Mouse (Mus musculus) limb, embryonic 12.5 days (tissue): ENCODE data around the gene Ralgapb. TPM values are rescaled to one million over a fixed set of nuclear protein-coding genes. Genes with fewer than 3 reads are reported as not detected.
A peak's percentile ranks its signal among the peaks of the same experiment; 100 is the strongest.
"Not testable (repeated sequence)": the region's sequence is repeated elsewhere in the genome, so short reads cannot be mapped to it uniquely, and the experiment has no call there.

Source experiments
- ATAC-seq: fragments of 200-750 bp; cut with Nextera tagmentation; 2 replicates; pipeline ENCODE4 v1.8.0; 2017; ENCODE audit warnings: low read depth, moderate TSS enrichment; ENCODE audit not compliant: insufficient number of reproducible peaks, insufficient read depth, low FRiP score, low TSS enrichment
- H3K27ac ChIP-seq: fragments of 300-500 bp; sonication (generic); 2 replicates; pipeline ENCODE4 v1.5.1; 2016; ENCODE audit warnings: mild to moderate bottlenecking, moderate library complexity
- H3K27me3 ChIP-seq: fragments of 300-500 bp; sonication (generic); 2 replicates; pipeline ENCODE4 v1.6.1; 2016; ENCODE audit warnings: mild to moderate bottlenecking, moderate library complexity
- H3K36me3 ChIP-seq: fragments of 300-500 bp; sonication (generic); 2 replicates; pipeline ENCODE4 v1.6.1; 2016; ENCODE audit warnings: mild to moderate bottlenecking, moderate library complexity
- H3K4me1 ChIP-seq: fragments of 300-500 bp; sonication (generic); replicated peaks from 2 replicates; pipeline ENCODE4 v1.6.1; 2016
- H3K4me2 ChIP-seq: fragments of 300-500 bp; sonication (generic); 2 replicates; pipeline ENCODE4 v1.6.1; 2016; ENCODE audit warnings: mild to moderate bottlenecking, moderate library complexity
- H3K4me3 ChIP-seq: fragments of 300-500 bp; sonication (generic); replicated peaks from 2 replicates; pipeline ENCODE4 v1.5.1; 2016; ENCODE audit warnings: mild to moderate bottlenecking
- H3K9ac ChIP-seq: fragments of 300-500 bp; sonication (generic); replicated peaks from 2 replicates; pipeline ENCODE4 v1.6.1; 2016; ENCODE audit warnings: mild to moderate bottlenecking, moderate library complexity
- H3K9me3 ChIP-seq: fragments of 300-500 bp; sonication (generic); 2 replicates; pipeline ENCODE4 v1.6.1; 2016; ENCODE audit warnings: mild to moderate bottlenecking, moderate library complexity
- WGBS: fragments of 180-500 bp; shearing (Covaris S2); methylation state at CpG from one replicate; pipeline ENCODE4 v1.1.7; 2016; 5-methylcytosine and 5-hydroxymethylcytosine counted together
- polyA plus RNA-seq: library from polyadenylated mRNA; unstranded; fragments of >200 nt; fragmentation: Nextera tagmentation; extraction: Ambion mirVana; gene quantifications from 2 replicates; pipeline ENCODE4 v1.2.1, GENCODE M21; 2016

Gene Ralgapb
- polyA plus RNA-seq, 1 experiment from 2014 or later = 17.3 TPM

DNA sequence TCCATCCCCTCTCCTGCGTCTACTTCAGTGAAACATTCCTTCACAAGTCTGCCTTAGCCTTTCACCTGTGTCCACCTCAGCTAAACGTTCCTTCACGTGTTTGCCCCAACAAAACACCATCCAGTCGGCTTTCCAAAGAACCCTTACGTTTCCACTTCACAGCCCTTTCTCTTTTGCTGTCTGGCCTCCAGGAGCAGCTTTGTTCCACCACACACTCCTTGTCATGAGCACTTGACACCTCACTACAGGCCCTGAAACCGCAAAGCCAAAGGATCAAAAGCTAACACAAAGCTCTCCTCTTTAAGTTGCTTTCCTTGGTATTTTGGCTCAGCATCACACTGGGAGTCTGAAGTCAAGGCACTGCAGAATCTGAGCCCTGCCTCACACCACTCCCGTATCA lies 36.1 kb upstream of the Ralgapb start:
- Histone ChIP-seq H3K4me3 (no peak overlapping the region), H3K4me1 (peaks cover 10% of the 10 kb centered on the region), H3K9ac (no peak overlapping the region), H3K27ac (no peak overlapping the region), H3K27me3 (peaks cover 42% of the 10 kb centered on the region), H3K4me2 (no peak overlapping the region), H3K9me3 (no peaks in the 10 kb centered on the region), H3K36me3 (no peaks in the 10 kb centered on the region)
- no peak for ATAC-seq
- WGBS = 66% methylated on average over 7 of the region's 7 CpGs

DNA sequence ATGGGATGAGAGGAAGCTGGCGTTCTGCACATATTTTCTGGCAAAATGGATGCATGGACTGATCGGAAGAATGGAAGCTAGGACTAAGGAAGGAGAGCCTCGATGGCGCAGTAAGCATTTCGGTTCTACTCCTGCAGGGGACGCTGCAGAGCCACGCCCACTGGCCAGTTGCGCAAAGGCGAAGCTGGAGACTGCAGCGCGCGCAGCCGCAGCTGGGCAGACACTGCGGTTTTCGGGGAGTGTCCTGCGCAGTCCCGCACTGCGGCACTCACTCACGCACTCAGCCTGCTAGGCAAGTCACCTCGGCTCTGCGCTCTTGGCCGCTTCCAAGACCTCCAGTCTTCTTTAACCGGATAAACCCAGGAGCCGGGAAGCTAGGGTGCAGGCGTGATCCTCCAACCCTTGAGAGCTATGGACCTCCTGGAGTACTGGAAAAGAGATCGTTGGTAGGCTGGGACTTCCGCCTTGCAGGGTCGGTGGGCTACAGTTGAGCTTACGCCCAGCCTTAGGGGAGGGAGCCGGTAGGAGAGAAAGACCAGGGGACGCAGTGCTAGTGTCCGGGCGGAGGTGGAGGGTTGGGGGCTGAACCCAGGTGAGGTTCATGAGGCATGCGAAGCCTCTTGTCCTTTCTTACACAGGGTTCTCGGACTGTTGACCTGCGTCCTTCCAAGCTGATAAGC lies 34.1 kb upstream of the Ralgapb start, which contains the start of gene Snhg11:
Snhg11 (plus strand) TSS at position 196 of the 680 bp plus-strand sequence.
- 1% methylated on average over 36 of the region's 36 CpGs for WGBS
- Histone ChIP-seq H3K4me1 (peaks cover 10% of the 10 kb centered on the region), H3K4me2 (peak within 1 kb of the TSS; percentile 73), H3K27me3 (peaks cover 42% of the 10 kb centered on the region), H3K4me3 (peak within 1 kb of the TSS; percentile 42), H3K9ac (peak within 1 kb of the TSS; percentile 53), H3K36me3 (no peaks in the 10 kb centered on the region), H3K9me3 (no peaks in the 10 kb centered on the region), H3K27ac (no peak within 1 kb of the TSS)
- 0 out of 2 replicates have a peak, but pooled peaks have one; percentile 33 for ATAC-seq

- 25% methylated on average over 12 of the region's 12 CpGs for WGBS
- peaks cover 42% of the 10 kb centered on the region for H3K27me3 ChIP-seq
- no peak overlapping the region for H3K9ac ChIP-seq
- H3K4me2 ChIP-seq = peak overlapping the region; percentile 73
- no peaks in the 10 kb centered on the region for H3K36me3 ChIP-seq
- H3K4me3 ChIP-seq = peak overlapping the region; percentile 42
- no peak for ATAC-seq
- H3K27ac ChIP-seq = no peak overlapping the region
- peaks cover 10% of the 10 kb centered on the region for H3K4me1 ChIP-seq
- no peaks in the 10 kb centered on the region for H3K9me3 ChIP-seq
These were observed 33.4 kb upstream of the Ralgapb start for GRCm38 (mm10) chr2:158376123-158376687.

DNA sequence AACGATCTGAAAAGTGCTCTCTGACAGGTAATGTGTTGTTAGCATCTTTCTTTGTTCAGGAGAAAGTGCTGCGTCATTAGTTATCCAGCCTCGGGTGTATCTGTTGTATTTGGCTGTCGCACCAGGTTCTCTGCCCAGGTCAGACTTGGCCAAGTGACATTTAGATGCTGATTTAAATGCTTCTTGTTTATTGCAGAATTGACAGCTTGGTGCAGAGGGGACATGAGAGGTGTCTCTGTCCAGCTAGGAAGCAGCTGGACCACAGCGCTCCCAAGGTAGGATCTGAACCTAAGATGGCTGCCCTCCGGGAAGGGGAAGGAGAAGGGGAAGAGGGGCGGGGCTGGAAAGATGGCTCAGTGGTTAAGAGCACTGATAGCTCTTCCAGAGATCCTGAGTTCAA lies 32.9 kb upstream of the Ralgapb start:
- WGBS = 72% methylated on average over 7 of the region's 7 CpGs
- Histone ChIP-seq H3K4me2 (no peak overlapping the region), H3K27me3 (peaks cover 42% of the 10 kb centered on the region), H3K27ac (no peak overlapping the region), H3K4me1 (peaks cover 10% of the 10 kb centered on the region), H3K9ac (no peak overlapping the region), H3K36me3 (no peaks in the 10 kb centered on the region), H3K4me3 (no peak overlapping the region), H3K9me3 (no peaks in the 10 kb centered on the region)
- ATAC-seq = no peak

GRCm38 (mm10) chr2:158377811-158378210 lies 31.8 kb upstream of the Ralgapb start:
- no peak for ATAC-seq
- Histone ChIP-seq H3K4me3 (no peak overlapping the region), H3K4me2 (no peak overlapping the region), H3K36me3 (no peaks in the 10 kb centered on the region), H3K9ac (no peak overlapping the region), H3K4me1 (peaks cover 10% of the 10 kb centered on the region), H3K9me3 (no peaks in the 10 kb centered on the region), H3K27me3 (peaks cover 42% of the 10 kb centered on the region), H3K27ac (no peak overlapping the region)
- 79% methylated on average over 1 of the region's 1 CpGs for WGBS

DNA sequence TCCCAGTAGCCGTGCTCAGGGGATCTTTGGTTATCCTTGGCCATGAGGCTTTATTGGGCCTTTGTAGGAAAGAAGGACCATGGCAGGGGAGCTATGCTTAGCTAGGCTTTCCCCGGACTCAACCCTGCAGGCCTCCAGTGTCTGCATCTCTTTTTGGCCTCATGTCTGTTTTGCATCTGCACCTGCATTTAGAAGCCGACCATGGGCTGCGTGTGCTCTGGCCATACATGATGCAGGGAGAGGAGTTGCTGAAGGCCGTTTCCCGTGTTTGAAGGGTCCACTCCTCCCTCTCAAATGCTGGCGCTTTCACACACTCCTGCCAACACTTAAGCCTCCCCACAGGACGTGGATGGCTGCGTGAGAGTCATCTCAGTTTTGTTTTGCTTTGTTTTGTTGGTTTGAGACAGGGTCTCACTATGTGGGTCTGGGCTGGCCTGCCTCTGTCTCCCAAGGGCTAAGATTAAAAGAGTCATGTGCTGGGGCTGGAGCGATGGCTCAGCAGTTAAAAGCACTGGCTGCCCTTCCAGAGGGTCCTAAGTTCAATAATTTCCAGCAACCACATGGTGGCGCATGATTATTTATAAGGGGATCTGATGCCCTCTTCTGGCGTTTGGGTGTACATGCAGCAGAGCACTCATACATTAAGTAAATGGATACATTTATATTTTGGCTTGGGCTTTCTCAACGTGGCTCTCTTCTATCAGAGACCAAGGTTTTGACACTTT lies 30.1 kb upstream of the Ralgapb start:
- no peak overlapping the region for H3K4me3 ChIP-seq
- no peak overlapping the region for H3K27ac ChIP-seq
- peaks cover 10% of the 10 kb centered on the region for H3K4me1 ChIP-seq
- whole genome bisulfite sequencing = 40% methylated on average over 13 of the region's 13 CpGs
- no peaks in the 10 kb centered on the region for H3K9me3 ChIP-seq
- H3K36me3 ChIP-seq = no peaks in the 10 kb centered on the region
- H3K9ac ChIP-seq = no peak overlapping the region
- ATAC-seq = no peak
- H3K27me3 ChIP-seq = peaks cover 34% of the 10 kb centered on the region
- no peak overlapping the region for H3K4me2 ChIP-seq

GRCm38 (mm10) chr2:158386072-158386471 lies 23.6 kb upstream of the Ralgapb start:
- no peaks in the 10 kb centered on the region for H3K4me1 ChIP-seq

DNA sequence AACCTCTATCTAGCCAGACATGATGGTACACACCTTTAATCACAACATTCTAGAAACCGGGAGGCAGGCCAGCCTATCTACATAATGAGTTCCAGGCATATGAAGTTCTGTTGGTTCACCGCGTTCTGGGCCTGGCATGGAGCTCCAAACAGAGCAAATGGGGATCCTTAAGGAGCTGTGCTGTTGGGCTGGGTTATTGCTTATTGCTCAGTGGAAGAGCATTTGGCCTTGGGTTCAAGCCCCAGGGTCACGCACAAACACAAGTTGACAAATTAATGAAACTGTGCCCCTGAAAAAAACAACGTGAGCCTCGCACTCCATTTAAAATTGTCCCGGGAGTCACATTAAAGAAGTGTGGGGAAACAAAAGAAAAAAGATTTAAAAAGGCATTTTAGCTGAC lies 20.2 kb upstream of the Ralgapb start:
- no peaks in the 10 kb centered on the region for H3K9me3 ChIP-seq
- H3K4me2 ChIP-seq = no peak overlapping the region
- H3K9ac ChIP-seq = no peak overlapping the region
- H3K4me3 ChIP-seq = no peak overlapping the region
- ATAC-seq = no peak
- 66% methylated on average over 7 of the region's 7 CpGs for WGBS
- no peak overlapping the region for H3K27ac ChIP-seq
- H3K27me3 ChIP-seq = no peaks in the 10 kb centered on the region
- H3K4me1 ChIP-seq = no peaks in the 10 kb centered on the region
- H3K36me3 ChIP-seq = no peaks in the 10 kb centered on the region

More at GRCm38 (mm10) chr2:158386072-158386471, 23.6 kb upstream of the Ralgapb start:
- WGBS = 43% methylated on average over 8 of the region's 8 CpGs
- Histone ChIP-seq H3K27ac (no peak overlapping the region), H3K36me3 (no peaks in the 10 kb centered on the region), H3K4me2 (no peak overlapping the region), H3K9ac (no peak overlapping the region), H3K4me3 (no peak overlapping the region), H3K27me3 (no peaks in the 10 kb centered on the region), H3K9me3 (no peaks in the 10 kb centered on the region)
- ATAC-seq = no peak

DNA sequence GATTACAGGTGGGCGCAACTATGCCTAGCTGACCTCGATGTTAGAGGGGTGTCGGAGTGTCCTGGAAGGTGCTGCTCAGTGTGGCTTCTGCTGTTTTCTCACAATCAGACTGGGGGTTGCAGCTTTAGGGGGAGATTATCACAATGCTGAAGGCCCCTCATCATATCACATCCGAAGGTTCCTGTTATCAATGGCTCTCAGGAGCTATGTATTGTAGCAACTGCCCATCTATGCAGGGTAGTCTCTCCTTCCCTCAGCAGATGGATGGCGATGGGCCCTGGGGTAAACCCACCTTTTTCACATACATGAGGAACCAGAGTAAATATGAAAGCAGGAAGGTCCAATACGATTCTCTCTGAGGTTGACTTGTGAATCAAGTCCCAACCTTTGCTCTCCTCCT lies 13.3 kb upstream of the Ralgapb start:
- 88% methylated on average over 6 of the region's 6 CpGs for WGBS

DNA sequence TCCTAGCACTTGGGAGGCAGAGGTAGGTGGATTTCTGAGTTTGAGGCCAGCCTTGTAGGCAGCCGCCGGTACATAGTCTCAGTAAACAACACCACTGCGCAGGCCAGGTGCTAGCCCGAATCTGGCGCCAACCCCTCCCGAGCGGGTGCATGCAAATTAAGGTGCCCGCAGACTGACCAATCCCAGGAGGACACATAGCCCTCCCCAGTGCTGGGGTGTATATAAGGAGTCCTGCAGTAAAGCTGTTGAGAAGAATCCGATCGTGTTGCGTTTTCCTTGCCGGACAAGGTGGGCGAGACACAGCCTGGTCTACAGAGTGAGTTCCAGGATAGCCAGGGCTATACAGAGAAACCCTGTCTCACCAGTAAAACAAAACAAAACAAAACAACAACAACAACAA lies 12.5 kb upstream of the Ralgapb start:
- ATAC-seq, H3K4me1 ChIP-seq, H3K27ac ChIP-seq, H3K4me2 ChIP-seq, H3K4me3 ChIP-seq, H3K9ac ChIP-seq, H3K9me3 ChIP-seq, H3K36me3 ChIP-seq, H3K27me3 ChIP-seq: not testable (repeated sequence)
- WGBS = 67% methylated on average over 13 of the region's 13 CpGs

More for the DNA sequence above, 13.3 kb upstream of the Ralgapb start:
- Histone ChIP-seq H3K27ac (no peak overlapping the region), H3K36me3 (no peaks in the 10 kb centered on the region), H3K4me2 (no peak overlapping the region), H3K9me3 (no peaks in the 10 kb centered on the region), H3K27me3 (no peaks in the 10 kb centered on the region), H3K4me3 (no peak overlapping the region), H3K4me1 (no peaks in the 10 kb centered on the region), H3K9ac (no peak overlapping the region)
- no peak for ATAC-seq

GRCm38 (mm10) chr2:158402915-158403314 lies 6.7 kb upstream of the Ralgapb start:
- H3K9ac ChIP-seq = no peak overlapping the region
- H3K27ac ChIP-seq = no peak overlapping the region
- no peak for ATAC-seq
- H3K36me3 ChIP-seq = no peaks in the 10 kb centered on the region
- no peak overlapping the region for H3K4me3 ChIP-seq
- 84% methylated on average over 7 of the region's 7 CpGs for WGBS
- no peak overlapping the region for H3K4me2 ChIP-seq
- no peaks in the 10 kb centered on the region for H3K27me3 ChIP-seq
- no peaks in the 10 kb centered on the region for H3K9me3 ChIP-seq
- no peaks in the 10 kb centered on the region for H3K4me1 ChIP-seq
